Mouse (Mus musculus) heart, postnatal 4 days (tissue): ENCODE measurements around the gene Dlx2. TPM values are rescaled to one million over a fixed set of nuclear protein-coding genes. Genes with fewer than 3 reads are reported as not detected.

Source experiments
- DNase-seq: peaks from one replicate; pipeline ENCODE4 v3.0.0; 2021
- total RNA-seq, 2 experiments: library from RNA; stranded (reverse); gene quantifications; 2 replicates each; pipeline ENCODE4 v1.2.3; 2021

Gene Dlx2
- total RNA-seq, 2 experiments from 2014 or later = 0.11 TPM; not detected in 1

- DNase-seq = no peak
These were observed 5.7 kb downstream of the Dlx2 start for GRCm38 (mm10) chr2:71540611-71541417.

- no peak for DNase-seq
These were observed 12.1 kb downstream of the Dlx2 start for GRCm38 (mm10) chr2:71534242-71535052.

- no peak for DNase-seq
These were observed 13.5 kb downstream of the Dlx2 start for GRCm38 (mm10) chr2:71533094-71533493.

- DNase-seq = no peak
These were observed 14.3 kb downstream of the Dlx2 start for GRCm38 (mm10) chr2:71531990-71532970.

- no peak for DNase-seq
These were observed 15.4 kb downstream of the Dlx2 start for GRCm38 (mm10) chr2:71531124-71531590.

- DNase-seq = no peak
These were observed 16.0 kb downstream of the Dlx2 start for GRCm38 (mm10) chr2:71530391-71531123.

- DNase-seq = peak; percentile 76
These were observed 16.8 kb downstream of the Dlx2 start for GRCm38 (mm10) chr2:71529511-71530351.

- DNase-seq = no peak
These were observed 17.6 kb downstream of the Dlx2 start for GRCm38 (mm10) chr2:71528714-71529510.

- no peak for DNase-seq
These were observed 18.4 kb downstream of the Dlx2 start, which contains the start of gene Dlx1 for GRCm38 (mm10) chr2:71528014-71528713. Gene Dlx1 (plus strand): TSS chr2:71528113.

- no peak for DNase-seq
These were observed 19.1 kb downstream of the Dlx2 start for GRCm38 (mm10) chr2:71527323-71528013.

- DNase-seq = no peak
These were observed 19.8 kb downstream of the Dlx2 start for GRCm38 (mm10) chr2:71526595-71527322.

- no peak for DNase-seq
These were observed 21.8 kb downstream of the Dlx2 start for GRCm38 (mm10) chr2:71524763-71525162.

GRCm38 (mm10) chr2:71523431-71523830 lies 23.1 kb downstream of the Dlx2 start:
- DNase-seq = no peak

- DNase-seq = no peak
These were observed 23.7 kb downstream of the Dlx2 start for GRCm38 (mm10) chr2:71522871-71523270.

GRCm38 (mm10) chr2:71517466-71518099 lies 29.0 kb downstream of the Dlx2 start:
- DNase-seq = no peak

- DNase-seq = no peak
These were observed 29.6 kb downstream of the Dlx2 start for GRCm38 (mm10) chr2:71516995-71517394.

- DNase-seq = no peak
These were observed 34.2 kb downstream of the Dlx2 start for GRCm38 (mm10) chr2:71512326-71512725.
